Mouse (Mus musculus): ENCODE measurements around the gene Accs.

- TF ChIP-seq HCFC1 (IDR thresholded peaks at IDR 0.05; ENCODE audit: borderline replicate concordance, insufficient read depth, low read length) (no peak), ZC3H11A (IDR thresholded peaks at IDR 0.05; ENCODE audit: borderline replicate concordance, low read depth, low read length) (no peak)
Measured at GRCm38 (mm10) chr2:93874227-93874514, 24.4 kb upstream of the Accs start.
